Mouse (Mus musculus): ENCODE measurements around the gene Pkn2. TPM values are rescaled to one million over a fixed set of nuclear protein-coding genes. Genes with fewer than 3 reads are reported as not detected.

Gene Pkn2
- polyA plus RNA-seq, 2 experiments from 2014 or later: 14.7 to 18.4 TPM

- ATAC-seq: no peak
These were observed 48.9 kb downstream of the Pkn2 start for GRCm38 (mm10) chr3:142832910-142833309.

- ATAC-seq: no peak
These were observed 55.2 kb downstream of the Pkn2 start for GRCm38 (mm10) chr3:142826449-142827146.

GRCm38 (mm10) chr3:142823606-142824005 lies 58.2 kb downstream of the Pkn2 start:
- ATAC-seq: no peak

- no peak for ATAC-seq
These were observed 64.3 kb downstream of the Pkn2 start for GRCm38 (mm10) chr3:142817506-142817905.

- ATAC-seq: no peak
These were observed 70.2 kb downstream of the Pkn2 start for GRCm38 (mm10) chr3:142811582-142811981.

GRCm38 (mm10) chr3:142795587-142795986 lies 86.2 kb downstream of the Pkn2 start:
- ATAC-seq: no peak

- ATAC-seq: no peak
These were observed 95.3 kb downstream of the Pkn2 start for GRCm38 (mm10) chr3:142786423-142787072.

GRCm38 (mm10) chr3:142777227-142777626 lies 104.6 kb downstream of the Pkn2 start:
- ATAC-seq: no peak

GRCm38 (mm10) chr3:142773538-142774191 lies 108.1 kb downstream of the Pkn2 start:
- ATAC-seq: no peak

- no peak for ATAC-seq
These were observed 111.3 kb downstream of the Pkn2 start for GRCm38 (mm10) chr3:142770518-142770917.

GRCm38 (mm10) chr3:142768498-142768897 lies 113.3 kb downstream of the Pkn2 start:
- no peak for ATAC-seq

- peak; percentile 20 for ATAC-seq
These were observed 116.0 kb downstream of the Pkn2 start for GRCm38 (mm10) chr3:142765778-142766165.

GRCm38 (mm10) chr3:142764995-142765777 lies 116.6 kb downstream of the Pkn2 start, which contains the start of gene Gtf2b:
TSS of gene Gtf2b (plus strand) at chr3:142765045.
- peak; percentile 94 for ATAC-seq

- ATAC-seq: no peak
These were observed 121.4 kb downstream of the Pkn2 start for GRCm38 (mm10) chr3:142760356-142760755.

GRCm38 (mm10) chr3:142758593-142758992 lies 123.2 kb downstream of the Pkn2 start:
- no peak for ATAC-seq

- no peak for ATAC-seq
These were observed 124.0 kb downstream of the Pkn2 start for GRCm38 (mm10) chr3:142757841-142758240.

- no peak for ATAC-seq
These were observed 126.5 kb downstream of the Pkn2 start for GRCm38 (mm10) chr3:142755132-142755867.

- no peak for ATAC-seq
These were observed 132.7 kb downstream of the Pkn2 start for GRCm38 (mm10) chr3:142749131-142749530.

- no peak for ATAC-seq
These were observed 134.1 kb downstream of the Pkn2 start for GRCm38 (mm10) chr3:142747673-142748072.

- no peak for ATAC-seq
These were observed 136.7 kb downstream of the Pkn2 start for GRCm38 (mm10) chr3:142745076-142745475.

- peak; percentile 74 for ATAC-seq
These were observed 137.6 kb downstream of the Pkn2 start for GRCm38 (mm10) chr3:142743973-142744898.

Measured in CD4-positive, CD25-positive, alpha-beta regulatory T cell, adult 4 months (primary cell).